Mouse (Mus musculus) naive thymus-derived CD4-positive, alpha-beta T cell, adult 2 months (primary cell): ENCODE data around the gene Csrnp3.

Experiments
- DNase-seq: peaks from one replicate; pipeline ENCODE4 v3.0.0-alpha.2; 2011; ENCODE audit warnings: low read depth

Csrnp3 gene

DNA sequence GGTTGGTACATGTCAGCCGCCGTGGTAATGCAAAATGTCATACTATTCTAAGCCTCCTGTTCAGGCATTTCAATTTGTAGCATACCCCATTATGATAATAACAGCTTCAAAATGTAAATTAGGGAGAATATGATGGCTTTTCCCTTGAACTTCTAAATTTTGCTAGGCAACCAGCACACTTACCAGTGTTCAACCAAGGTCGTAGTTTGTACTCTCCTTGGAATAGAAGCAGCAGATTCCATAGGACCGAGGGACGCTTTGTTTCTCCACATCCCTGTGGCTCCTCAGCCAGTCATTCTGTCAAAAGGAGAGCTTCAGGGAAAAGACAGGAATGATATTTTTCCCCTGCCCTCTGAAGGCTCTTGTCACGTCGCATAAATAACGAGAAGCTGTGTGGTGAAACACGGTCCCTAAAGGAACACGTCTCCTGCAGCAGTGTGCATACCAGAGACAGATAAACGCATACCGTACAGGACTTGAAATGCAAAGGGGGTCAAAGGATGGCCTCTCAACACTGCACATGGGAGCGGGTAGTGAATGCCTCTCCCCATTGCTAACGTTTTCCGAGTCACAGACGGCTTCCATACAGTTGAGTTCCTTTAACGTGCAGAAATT lies 108.3 kb downstream of the Csrnp3 start:
- DNase-seq: no peak

DNA sequence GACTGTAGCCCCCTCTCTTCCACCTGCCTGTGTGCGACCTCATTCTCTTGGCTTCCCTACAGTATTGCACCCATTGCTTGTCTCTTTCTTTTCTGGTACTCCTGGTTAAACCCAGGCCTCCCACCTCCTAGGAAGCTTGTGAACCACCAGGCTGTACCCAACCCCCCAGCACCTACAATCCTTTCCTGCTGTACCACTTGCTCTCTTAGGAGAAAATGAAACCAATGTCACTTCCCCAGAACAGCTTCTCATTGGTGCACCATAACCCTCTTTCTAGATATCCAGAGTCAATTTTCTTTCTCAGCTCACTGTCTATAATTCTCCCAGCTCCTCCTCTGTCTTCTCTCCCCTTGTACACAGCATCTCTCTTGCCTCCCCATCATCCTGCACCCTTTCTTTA lies 110.2 kb downstream of the Csrnp3 start:
- no peak for DNase-seq

DNA sequence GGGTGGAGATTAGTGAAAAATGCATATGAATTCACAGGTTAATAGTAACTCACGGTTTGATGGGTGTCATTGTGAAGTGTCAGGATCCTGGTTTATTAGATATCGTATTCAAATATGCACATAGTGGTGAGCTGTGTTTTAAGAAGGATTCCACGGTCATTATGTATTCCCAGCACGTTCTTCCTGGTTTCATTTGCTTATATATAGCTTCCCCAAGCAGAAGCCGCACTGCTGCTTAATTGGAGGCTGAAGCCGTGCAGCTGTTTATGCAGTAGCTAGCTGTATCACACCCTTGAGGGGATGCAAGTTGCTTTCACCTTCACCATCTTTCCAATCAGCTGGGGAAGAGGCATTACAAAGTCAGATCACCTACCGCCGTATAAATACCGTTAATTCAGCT lies 111.2 kb downstream of the Csrnp3 start:
- DNase-seq: no peak

DNA sequence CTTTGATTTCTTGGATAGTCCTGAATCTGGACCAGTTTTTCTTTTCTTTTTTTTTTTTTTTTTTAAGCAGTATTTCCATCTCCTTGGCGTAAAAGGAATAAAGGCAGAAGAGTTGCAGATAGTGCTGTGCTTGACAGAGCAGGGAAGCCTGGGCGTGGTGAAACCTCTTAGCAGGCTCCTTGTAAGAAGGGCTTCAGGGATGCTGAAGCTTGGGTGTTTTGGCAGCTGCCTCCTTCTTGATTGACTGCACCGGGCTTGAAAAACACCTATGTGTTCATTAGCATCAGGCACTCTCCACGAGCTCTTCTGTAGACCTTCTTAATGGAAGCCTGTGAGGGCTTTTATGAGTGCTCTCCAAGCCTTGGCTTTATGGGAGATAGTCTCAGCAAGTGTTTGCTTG lies 117.9 kb downstream of the Csrnp3 start:
- no peak for DNase-seq

DNA sequence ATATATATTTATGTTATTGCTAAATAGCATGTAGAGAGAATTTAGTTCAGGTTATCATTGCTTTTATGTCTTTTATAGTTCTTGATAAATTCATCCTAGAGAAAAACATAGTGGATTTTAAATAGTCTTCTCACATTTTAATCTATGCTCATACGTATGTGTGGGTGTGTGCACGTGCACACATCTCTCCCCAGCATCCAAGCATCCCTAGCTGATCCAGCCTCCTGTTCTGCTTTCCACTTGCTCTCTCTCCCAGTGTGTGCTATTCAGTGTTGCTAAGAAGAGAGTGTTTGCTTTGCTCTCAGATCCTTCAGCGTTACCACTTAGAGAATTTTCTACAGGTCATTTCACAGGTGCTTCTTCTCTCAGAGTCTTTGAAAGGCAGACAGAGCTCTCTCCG lies 123.2 kb downstream of the Csrnp3 start:
- no peak for DNase-seq

DNA sequence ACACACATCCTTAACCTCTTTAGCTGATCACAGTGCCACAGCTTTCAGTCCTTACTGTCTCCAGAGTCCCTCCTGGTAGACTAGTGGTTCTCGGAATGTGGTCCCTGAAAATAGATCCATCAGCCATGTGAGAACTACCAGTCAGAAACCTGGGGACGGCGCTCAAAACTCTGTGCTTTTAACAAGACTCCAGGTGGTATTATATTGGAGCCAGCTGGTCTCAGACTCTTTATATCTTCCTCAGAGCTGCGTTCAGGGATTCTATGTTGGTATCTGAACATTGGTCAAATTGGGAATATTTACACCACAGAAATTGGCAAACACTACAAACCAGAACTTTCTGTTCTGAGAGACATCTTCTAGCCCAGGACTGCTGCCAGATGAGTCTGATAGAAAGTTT lies 128.3 kb downstream of the Csrnp3 start:
- no peak for DNase-seq

DNA sequence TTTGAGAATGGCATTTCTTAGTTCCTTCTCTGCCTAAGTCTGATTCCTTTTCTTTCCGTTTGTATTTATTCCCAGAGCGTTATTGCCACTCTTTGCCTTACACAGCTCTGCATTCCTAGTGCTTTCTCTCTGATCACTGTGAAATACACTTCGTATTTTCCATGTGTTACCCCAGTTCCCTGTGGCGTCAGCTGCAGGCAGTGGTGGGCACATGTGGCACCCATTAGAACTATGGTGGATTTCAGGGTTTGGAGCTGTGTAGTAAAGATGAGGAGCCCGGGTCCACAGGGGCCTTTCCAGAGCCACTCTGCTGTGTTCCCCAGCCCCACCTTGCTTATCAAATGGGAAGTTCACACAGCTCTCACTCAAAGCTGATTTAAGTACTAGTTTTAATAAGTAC lies 129.8 kb downstream of the Csrnp3 start:
- DNase-seq: no peak

DNA sequence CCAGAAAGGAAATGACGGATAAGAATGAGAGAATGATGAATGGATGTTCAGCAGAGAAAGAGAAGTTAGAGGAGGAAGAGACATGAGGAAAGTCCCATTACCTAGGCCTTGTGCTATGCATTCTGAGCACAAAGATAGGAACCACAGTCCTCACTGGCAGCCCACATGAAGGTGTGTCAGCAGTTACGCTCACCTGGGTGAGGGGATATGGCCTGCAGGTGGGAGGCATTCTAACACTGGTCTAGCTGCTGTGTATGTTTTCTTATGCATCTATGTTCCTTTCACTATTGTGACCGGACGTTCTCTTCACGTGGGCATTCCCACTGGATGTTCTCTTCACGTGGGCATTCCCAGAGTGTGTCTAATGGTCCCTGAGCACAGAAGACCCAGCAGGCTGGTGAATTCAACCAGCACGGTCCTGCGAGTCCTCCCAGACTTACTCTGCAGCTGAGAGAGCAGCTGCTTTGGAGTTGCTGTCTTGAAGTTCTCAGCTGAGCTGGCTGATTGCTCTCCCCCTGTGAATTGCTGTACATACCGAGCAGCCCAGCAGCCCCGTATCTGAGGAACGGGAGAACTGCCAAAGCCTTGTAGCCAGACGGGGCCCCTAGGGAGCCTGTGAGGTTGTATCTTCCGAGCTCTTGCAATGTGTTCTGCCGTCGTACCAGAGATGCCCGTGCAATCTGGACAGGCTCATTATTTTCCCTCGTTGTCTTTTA lies 133.9 kb downstream of the Csrnp3 start:
- no peak for DNase-seq

DNA sequence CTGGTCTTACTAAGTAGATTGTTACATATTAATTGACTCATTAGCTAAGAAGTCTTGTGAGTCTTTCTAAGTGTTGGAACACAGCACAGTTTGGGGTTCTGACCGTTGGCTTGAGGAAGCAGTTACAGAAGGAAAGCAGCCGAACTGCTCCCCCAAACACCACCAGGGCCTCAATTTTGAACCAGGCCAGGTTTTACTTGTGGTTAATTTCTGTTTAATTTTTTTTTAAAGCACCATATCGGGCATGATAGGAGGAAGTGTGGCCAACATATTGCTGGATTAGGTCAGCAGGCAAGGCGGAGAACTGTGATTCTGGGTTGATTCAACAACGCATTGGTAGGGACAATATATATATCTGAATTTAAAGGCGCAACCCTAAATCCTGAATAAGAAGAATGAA lies 135.9 kb downstream of the Csrnp3 start:
- no peak for DNase-seq

DNA sequence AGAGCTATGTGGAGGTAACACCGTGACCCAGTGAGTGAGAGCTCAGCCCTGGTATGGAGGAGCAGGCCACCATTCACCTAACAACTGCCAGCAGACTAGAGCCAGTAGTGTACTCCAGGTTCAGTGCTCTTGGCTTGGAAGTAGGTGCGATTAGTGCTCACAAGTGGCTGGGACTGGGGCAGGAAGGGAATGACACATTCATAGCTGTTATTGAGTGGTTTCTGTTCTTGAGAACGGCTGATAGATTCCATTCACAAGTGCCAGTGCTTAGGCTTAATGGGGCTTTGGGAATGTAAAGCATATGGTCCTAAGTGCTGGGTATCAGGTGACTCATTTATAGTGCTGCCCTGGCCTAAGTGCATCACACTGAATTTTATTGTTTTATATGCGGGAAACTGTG lies 136.4 kb downstream of the Csrnp3 start:
- no peak for DNase-seq

DNA sequence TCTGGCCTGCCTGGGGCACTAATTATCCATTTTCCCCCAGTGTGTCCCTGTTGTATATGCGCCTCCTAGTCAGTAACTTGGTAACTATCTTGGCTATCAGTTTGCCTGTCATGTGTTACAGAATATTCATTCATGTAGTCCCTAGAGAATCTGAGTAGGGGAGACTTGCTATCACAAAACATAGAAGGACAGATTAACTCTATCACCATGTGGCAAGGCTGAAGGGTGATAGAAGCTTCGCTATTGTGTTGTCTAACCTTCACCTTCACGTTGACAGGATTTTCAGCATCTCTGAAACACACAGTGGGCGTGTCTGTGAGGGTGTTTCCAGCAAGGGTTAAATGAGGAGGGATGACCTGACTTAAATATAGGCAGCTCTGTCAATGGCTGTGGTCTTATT lies 140.1 kb downstream of the Csrnp3 start:
- DNase-seq: no peak

DNA sequence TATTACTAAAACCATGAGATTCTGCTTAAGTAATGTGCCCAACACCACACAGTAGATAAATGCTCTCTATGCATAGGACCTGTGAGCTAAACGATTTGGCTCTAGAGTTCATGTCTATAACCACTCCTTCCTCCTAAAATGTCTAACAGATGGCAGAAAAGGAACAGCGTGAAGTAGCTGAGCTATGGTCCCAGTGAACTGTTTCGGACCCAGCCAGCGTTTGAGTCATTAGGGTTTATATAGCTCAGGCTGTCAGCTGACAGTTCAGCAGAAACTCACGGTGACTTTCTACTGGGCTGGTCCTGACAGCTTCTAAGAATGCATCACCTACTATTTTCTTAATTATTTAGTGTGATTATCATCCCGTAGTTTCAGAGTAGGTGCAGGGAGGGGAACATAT lies 141.5 kb downstream of the Csrnp3 start:
- DNase-seq: no peak

DNA sequence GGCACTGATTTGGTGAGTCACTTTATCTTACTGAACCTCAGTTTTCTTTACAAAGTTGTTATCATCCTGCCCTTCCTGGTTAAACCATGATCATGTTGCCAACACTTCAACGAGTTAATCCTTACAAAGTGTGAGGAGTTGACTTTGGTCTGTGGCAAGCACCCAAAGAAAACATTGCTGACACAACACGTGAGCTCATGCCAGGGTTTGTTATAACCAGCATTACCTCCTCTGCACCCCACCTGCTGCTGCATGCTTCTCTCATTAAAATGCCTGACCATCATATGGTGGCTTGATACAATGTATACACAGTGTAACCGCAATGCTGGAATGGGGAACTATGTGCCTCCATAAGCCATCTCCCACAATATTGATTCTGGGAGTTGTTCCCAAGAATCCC lies 142.0 kb downstream of the Csrnp3 start:
- DNase-seq: no peak

DNA sequence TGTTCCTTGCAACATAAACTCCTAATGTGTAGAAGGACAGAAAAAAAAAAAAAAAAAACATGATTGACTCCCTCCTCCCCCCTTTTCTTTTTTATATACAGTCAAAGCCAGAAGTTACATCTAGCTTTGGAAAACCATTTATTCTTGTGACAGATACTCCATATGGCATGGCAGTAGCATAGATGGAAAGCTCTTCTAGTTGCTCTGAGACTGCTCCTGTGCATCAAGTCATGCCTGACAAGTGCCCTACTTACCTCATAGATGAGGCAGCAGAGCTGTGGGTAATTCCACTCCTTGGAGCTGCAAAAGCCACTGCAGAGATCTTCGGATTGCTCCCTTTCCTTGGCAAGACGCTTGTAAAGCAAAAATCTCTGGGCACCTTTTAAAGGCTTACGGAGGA lies 143.2 kb downstream of the Csrnp3 start:
- no peak for DNase-seq

DNA sequence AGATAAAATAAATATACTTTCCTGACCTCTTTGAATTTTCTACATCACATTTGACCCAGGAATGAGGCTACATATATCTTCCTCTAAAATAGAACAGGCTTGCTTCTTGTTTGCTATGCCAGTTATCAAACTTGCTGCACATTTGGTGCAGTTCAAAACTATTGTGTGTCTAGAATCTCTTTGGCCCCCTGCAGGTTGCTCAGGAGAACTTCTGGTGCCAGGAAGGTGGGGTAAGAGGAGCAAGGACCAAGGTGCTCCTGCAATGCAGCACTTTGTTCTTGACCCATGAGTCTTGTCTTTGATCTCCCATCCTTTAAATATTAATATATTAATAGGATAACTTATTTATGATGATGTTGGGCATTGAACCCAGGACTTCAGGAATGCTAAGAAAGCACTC lies 144.5 kb downstream of the Csrnp3 start:
- no peak for DNase-seq

DNA sequence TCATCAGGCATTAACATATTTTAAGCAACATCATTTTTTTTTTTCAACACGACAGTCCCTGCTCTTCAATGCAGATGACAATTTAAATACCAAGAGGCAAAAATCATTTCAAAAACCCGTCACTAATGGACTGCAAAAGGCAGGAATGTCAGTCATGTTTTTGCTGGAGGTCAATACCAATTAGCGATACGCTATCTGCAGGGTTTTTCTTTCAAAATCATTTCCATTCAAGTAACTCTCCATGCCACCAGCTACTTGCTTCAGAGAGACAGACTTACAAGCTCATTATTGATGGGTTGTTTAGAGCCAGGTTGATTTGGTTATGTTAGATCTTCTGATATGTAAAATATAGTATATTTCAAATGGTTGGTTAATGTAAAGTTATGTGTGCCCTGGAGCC lies 145.2 kb downstream of the Csrnp3 start:
- no peak for DNase-seq

DNA sequence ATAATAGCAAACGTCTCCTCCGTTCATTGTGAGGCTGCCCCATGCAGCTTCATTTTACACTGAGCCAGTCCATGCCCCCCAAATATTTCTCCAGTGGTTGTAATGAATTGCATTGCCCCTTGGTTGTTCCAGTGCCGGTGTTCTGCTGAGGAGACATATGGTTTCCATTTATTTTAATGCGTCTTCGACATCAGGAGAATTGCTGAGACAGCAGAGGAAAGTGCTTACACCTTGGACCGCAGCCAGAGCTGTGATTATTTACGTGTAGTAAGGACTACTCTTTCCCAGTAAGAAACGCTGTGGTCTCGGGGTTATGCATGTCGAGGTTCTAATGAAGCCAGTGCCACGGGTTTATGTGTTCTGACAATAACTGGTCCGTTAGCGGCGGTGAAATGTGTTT lies 147.8 kb downstream of the Csrnp3 start:
- DNase-seq: no peak

DNA sequence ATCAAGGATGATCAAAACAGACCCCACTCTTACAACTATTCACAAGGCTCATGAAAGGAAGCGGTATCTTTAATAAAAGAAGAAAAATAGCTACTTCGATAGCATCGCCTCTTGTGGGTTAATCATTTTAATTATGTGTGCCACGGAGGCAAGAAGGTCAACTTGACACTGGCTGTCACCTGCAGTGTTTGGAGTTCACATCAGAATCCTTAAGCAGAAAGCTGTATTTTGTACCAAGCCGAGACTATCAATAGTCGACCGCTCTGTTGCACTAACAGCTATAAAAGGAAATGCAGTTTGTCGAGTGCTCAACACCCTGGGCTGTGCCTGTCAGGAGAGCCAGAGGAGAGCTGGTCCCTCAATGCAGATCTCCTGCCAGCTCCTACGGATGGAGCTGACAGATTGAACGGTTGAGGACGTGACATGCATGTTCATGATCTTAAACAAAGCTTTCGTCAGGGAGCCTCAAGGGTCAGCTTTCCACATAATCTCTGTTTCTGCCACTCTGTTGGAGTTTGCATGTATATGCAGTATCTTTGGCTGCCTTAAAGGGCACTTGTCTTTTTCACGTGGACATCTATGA lies 149.4 kb downstream of the Csrnp3 start:
- DNase-seq: no peak

DNA sequence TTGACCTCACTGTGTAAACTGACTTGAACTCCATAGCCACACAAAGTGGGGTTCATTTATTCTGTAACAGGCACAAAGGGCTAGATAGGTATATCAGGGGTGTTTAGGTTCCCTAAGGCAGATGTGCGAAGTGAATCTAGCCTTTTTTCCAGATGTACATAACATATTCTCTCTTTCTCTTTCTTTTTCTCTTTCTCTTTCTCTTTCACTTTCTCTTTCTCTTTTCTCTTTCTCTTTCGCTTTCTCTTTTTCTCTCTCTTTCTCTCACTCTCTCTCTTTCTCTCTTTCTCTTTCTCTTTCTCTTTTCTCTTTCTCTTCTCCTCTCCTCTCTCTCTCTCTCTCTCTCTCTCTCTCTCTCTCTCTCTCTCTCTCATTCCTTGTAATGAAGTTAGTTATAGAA lies 153.2 kb downstream of the Csrnp3 start:
- no peak for DNase-seq

DNA sequence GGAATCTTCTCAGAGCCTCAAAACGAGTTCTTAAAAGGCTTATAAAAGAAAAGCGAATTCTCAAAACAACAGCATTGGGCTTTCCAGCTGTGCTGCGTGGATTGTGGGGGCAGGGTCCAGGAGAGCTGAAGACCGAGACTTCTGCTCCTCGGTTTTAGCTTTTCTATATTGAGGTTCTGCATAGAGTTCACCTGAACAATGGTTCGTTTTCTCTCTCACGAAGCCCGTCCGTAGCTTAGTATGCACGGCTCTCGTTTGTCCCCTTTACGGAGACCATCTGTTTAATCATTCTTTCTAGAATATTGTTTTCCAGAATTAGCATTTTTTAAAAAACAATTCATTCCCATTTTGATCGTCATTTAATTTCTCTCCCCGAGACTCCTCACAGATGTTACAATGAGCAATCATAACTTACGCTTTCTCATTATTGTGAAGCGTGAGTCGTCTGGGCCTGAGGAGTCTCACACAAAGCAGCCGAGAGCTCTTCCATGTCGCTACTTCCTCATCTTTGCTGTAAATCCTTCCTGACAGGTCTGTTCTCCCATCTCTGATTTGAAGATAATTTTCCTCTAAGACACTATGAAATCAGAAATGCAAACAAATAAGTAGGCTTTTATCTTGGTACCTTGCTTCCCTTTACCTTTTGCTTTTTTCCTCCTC lies 163.6 kb downstream of the Csrnp3 start:
- DNase-seq: no peak

DNA sequence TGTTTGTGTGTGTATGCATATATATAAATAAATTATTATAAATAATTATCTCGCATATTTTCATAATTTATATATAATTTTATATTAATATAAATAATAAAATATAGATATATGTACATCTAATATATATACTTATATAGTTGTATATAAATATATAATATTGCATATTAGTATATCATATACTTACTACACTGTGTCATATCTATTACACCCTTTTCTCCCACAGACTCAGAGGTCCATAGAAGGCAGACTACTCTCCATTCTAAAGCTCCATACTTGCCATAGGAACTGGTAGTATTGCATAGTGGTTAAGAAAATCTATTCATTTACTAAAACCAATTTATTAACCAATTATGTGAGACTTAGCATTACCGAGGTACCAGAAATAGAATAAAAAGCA lies 164.1 kb downstream of the Csrnp3 start:
- DNase-seq: no peak

DNA sequence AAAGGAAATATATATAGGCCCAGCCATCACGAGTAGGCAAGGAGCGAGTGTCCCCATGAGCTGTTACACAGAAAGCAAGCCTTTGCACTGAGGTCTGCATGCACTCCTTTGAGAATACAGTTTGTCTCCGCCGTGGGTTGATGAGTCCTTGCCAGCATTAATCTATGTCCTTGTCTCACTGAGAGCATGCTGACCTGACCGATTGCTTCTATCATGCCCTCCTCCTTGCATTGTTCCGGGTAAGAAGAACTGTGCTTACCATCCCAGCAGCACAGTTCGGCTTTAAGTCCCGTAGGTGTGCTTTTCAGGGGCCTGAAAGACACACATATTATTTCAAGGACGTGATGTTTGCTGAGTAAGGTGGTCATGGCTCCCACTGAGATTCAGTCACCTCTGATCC lies 173.1 kb downstream of the Csrnp3 start:
- no peak for DNase-seq

DNA sequence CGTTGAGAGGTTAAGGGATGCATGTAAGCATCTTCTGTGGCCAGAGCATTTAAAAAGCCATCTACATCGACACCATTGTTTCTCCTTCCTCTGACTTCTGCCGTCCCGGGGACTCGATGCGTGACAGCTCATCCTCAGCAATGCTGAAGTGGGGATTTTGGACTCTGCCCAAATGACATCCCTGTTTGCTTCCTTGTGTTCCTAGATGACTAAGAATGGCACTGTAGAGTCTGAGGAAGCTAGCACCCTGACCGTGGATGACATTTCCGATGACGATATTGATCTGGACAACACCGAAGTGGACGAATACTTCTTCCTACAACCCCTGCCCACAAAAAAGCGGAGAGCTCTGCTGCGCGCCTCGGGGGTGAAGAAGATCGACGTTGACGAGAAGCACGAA lies 173.7 kb downstream of the Csrnp3 start:
- DNase-seq: no peak
